In genomic region chr8:72577941-72578340, GRCm38 (mm10) we compare ENCODE assay signal across 21 mouse cellular contexts. TPM values are rescaled to one million over a fixed set of nuclear protein-coding genes. Genes with fewer than 3 reads are reported as not detected.
A peak's percentile ranks its signal among the peaks of the same experiment; 100 is the strongest.
DNase-seq lines count a peak whose midpoint lies in the region; ATAC-seq and TF ChIP-seq lines count a peak whose summit lies in the region.
"Had no signal": no experiment of that assay in that cellular context is flagged by ENCODE, and none has a peak within 500 bp of the region (broad histone marks: within the 10 kb centered on the region; RNA-seq: fewer than 3 reads in every experiment).

No protein-coding gene starts in this region.

- no peak for TF ChIP-seq POLR2A in lung, adult 2 months (IDR thresholded peaks at IDR 0.05; ENCODE audit: borderline replicate concordance, extremely low read depth, low read depth, low read length)

- DNase-seq in heart, adult 11 months: peak; percentile 94
- no peak for DNase-seq in heart, postnatal 25 days (ENCODE audit: low spot score)
- DNase-seq in lung, postnatal 0 days (ENCODE audit: low spot score): peak; percentile 48
- no peak for DNase-seq in lung, adult 2 months
- peak; percentile 86 for DNase-seq in skeletal muscle tissue, adult 2 months (ENCODE audit: low read depth, low spot score)
- DNase-seq in thymus, postnatal 4 days: no peak
- DNase-seq: adrenal gland, postnatal 25 days; B cell, adult 2 months; cerebellum, adult 2 months; liver, embryonic 13.5 days; retina, postnatal 1 day; right cerebral cortex, postnatal 4 days had no signal

- WGBS in lung, postnatal 0 days: 50% methylated on average over 1 of the region's 1 CpGs
- 40% methylated on average over 1 of the region's 1 CpGs for WGBS in lung, adult 2 months
- WGBS in heart, embryonic 14.5 days: 37% methylated on average over 1 of the region's 1 CpGs

- H3K9me3 ChIP-seq in lung, postnatal 0 days (ENCODE audit: low read length): no peaks in the 10 kb centered on the region
- no peaks in the 10 kb centered on the region for H3K9me3 ChIP-seq in heart, embryonic 14.5 days (ENCODE audit: control insufficient read depth, low read length)
- H3K9me3 ChIP-seq: embryonic facial prominence, embryonic 12.5 days; forebrain, embryonic 10.5 days; hindbrain, embryonic 15.5 days; liver, embryonic 13.5 days; midbrain, embryonic 13.5 days had no signal

- no peak overlapping the region for H3K27ac ChIP-seq in lung, postnatal 0 days (ENCODE audit: low read length)
- H3K27ac ChIP-seq in heart, embryonic 14.5 days (replicated peaks in 1 of 2; ENCODE audit: control insufficient read depth in 1 of 2, insufficient read depth in 1 of 2, low read depth in 2 of 2, low read length in 2 of 2): peak overlapping the region; percentile 72 to 83
- H3K27ac ChIP-seq: embryonic facial prominence, embryonic 12.5 days; forebrain, embryonic 10.5 days; hindbrain, embryonic 15.5 days; kidney, postnatal 0 days; left cerebral cortex, adult 2 months; liver, embryonic 13.5 days; macrophage; midbrain, embryonic 13.5 days had no signal

- intact Hi-C loops in heart, postnatal 25 days (cut with DNase I): no loop called here

- no peaks in the 10 kb centered on the region for H3K36me3 ChIP-seq in lung, postnatal 0 days (ENCODE audit: insufficient read depth, low read length)
- H3K36me3 ChIP-seq in heart, embryonic 14.5 days (ENCODE audit: control insufficient read depth, insufficient read depth, low read length): peaks cover 26% of the 10 kb centered on the region
- H3K36me3 ChIP-seq: embryonic facial prominence, embryonic 12.5 days; forebrain, embryonic 10.5 days; liver, embryonic 13.5 days had no signal

- TF ChIP-seq CTCF in lung, postnatal 0 days (IDR thresholded peaks at IDR 0.05): no peak
- TF ChIP-seq CTCF in lung, adult 2 months (IDR thresholded peaks at IDR 0.05; ENCODE audit: insufficient read depth, low read length): no peak

- no peak overlapping the region for H3K9ac ChIP-seq in lung, postnatal 0 days (replicated peaks; ENCODE audit: low read depth)
- peak overlapping the region; percentile 59; the same call in 1 of the 2 replicates for H3K9ac ChIP-seq in heart, embryonic 14.5 days (ENCODE audit: low read length)
- H3K9ac ChIP-seq: embryonic facial prominence, embryonic 12.5 days; hindbrain, embryonic 15.5 days; liver, embryonic 13.5 days; midbrain, embryonic 13.5 days had no signal

- ATAC-seq in lung, postnatal 0 days: peak; percentile 59
- ATAC-seq in heart, embryonic 14.5 days (ENCODE audit: insufficient number of reproducible peaks, insufficient read depth, low FRiP score, low read depth): peak; percentile 69; the same call in 1 of the 2 replicates
- ATAC-seq: intestine, embryonic 16.5 days; midbrain, embryonic 13.5 days had no signal

- no peaks in the 10 kb centered on the region for H3K27me3 ChIP-seq in lung, postnatal 0 days (replicated peaks; ENCODE audit: insufficient read depth, low read length)
- no peaks in the 10 kb centered on the region for H3K27me3 ChIP-seq in heart, embryonic 14.5 days (ENCODE audit: control insufficient read depth, insufficient read depth, low read length)
- H3K27me3 ChIP-seq: embryonic facial prominence, embryonic 12.5 days; hindbrain, embryonic 15.5 days; midbrain, embryonic 13.5 days had no signal

- no peak overlapping the region for H3K4me3 ChIP-seq in lung, postnatal 0 days (ENCODE audit: low read depth, low read length)
- no peak overlapping the region for H3K4me3 ChIP-seq in lung, adult 2 months (replicated peaks; ENCODE audit: extremely low read depth, low read depth, low read length)
- H3K4me3 ChIP-seq in heart, embryonic 14.5 days (ENCODE audit: control insufficient read depth in 1 of 2, insufficient read depth in 1 of 2, low read depth in 1 of 2, low read length in 2 of 2): no peak overlapping the region
- H3K4me3 ChIP-seq: embryonic facial prominence, embryonic 12.5 days; forebrain, embryonic 10.5 days; hindbrain, embryonic 15.5 days; left cerebral cortex, adult 2 months; liver, embryonic 13.5 days; midbrain, embryonic 13.5 days had no signal

- H3K4me1 ChIP-seq in lung, postnatal 0 days (ENCODE audit: insufficient read depth, low read depth, low read length): no peaks in the 10 kb centered on the region; the same call in 1 of the 2 replicates
- H3K4me1 ChIP-seq in lung, adult 2 months (ENCODE audit: control insufficient read depth, insufficient read depth, low read length): no peaks in the 10 kb centered on the region
- H3K4me1 ChIP-seq in heart, embryonic 14.5 days (ENCODE audit: control insufficient read depth in 2 of 2, insufficient read depth in 2 of 2, low read length in 2 of 2): peaks cover 9 to 30% of the 10 kb centered on the region in 2 experiments
- H3K4me1 ChIP-seq: embryonic facial prominence, embryonic 12.5 days had no signal

- no peak overlapping the region for H3K4me2 ChIP-seq in lung, postnatal 0 days (replicated peaks; ENCODE audit: low read depth, low read length)
- H3K4me2 ChIP-seq in heart, embryonic 14.5 days (ENCODE audit: low read length): peak overlapping the region; percentile 42
- H3K4me2 ChIP-seq: embryonic facial prominence, embryonic 12.5 days; hindbrain, embryonic 15.5 days; liver, embryonic 13.5 days; midbrain, embryonic 13.5 days had no signal

- no peak for TF ChIP-seq EP300 in lung, postnatal 0 days (IDR thresholded peaks at IDR 0.05)

RNA-seq across cellular contexts. Expression of gene Tmem38a, which starts 6.1 kb away (rescaled TPM):
- 100 to 1,000 TPM; 453 to 459 TPM for total RNA-seq in heart, postnatal 25 days (2021)
- 17.3 and 19.1 TPM in 2 replicates for polyA plus RNA-seq in lung, postnatal 0 days (2015; fragmentation: Nextera tagmentation; extraction: Ambion mirVana)
- 39.3 and 101 TPM in 2 replicates for polyA plus RNA-seq in lung, adult 2 months (2012; rRNA removed)
- polyA plus RNA-seq in heart, embryonic 14.5 days (2014; fragmentation: Nextera tagmentation; extraction: Ambion mirVana): 97.0 and 98.3 TPM in 2 replicates

RNA-seq across cellular contexts. Expression of gene Smim7, which starts 7.1 kb away (rescaled TPM):
- total RNA-seq in heart, postnatal 25 days (2021): 100 to 1,000 TPM; 125 to 134 TPM
- 96.8 and 100 TPM in 2 replicates for polyA plus RNA-seq in lung, postnatal 0 days (2015; fragmentation: Nextera tagmentation; extraction: Ambion mirVana)
- 42.2 and 48.3 TPM in 2 replicates for polyA plus RNA-seq in lung, adult 2 months (2012; rRNA removed)
- polyA plus RNA-seq in heart, embryonic 14.5 days (2014; fragmentation: Nextera tagmentation; extraction: Ambion mirVana): 122 and 126 TPM in 2 replicates

RNA-seq across cellular contexts. Expression of gene Med26, which starts 29.9 kb away (rescaled TPM):
- total RNA-seq in heart, postnatal 25 days (2021): 1 to 10 TPM; 7.7 to 9.1 TPM
- polyA plus RNA-seq in lung, postnatal 0 days (2015; fragmentation: Nextera tagmentation; extraction: Ambion mirVana): 9.5 and 9.6 TPM in 2 replicates
- 10.0 and 14.3 TPM in 2 replicates for polyA plus RNA-seq in lung, adult 2 months (2012; rRNA removed)
- polyA plus RNA-seq in heart, embryonic 14.5 days (2014; fragmentation: Nextera tagmentation; extraction: Ambion mirVana): 7.3 and 7.8 TPM in 2 replicates

Comparison
In these comparisons a context has a peak if more than half of its experiments do, and no peak if none do; other contexts are left out.
1. DNase-seq: peak in heart, adult 11 months (single experiment), lung, postnatal 0 days (single experiment) and skeletal muscle tissue, adult 2 months (single experiment); none in heart, postnatal 25 days (single experiment), lung, adult 2 months (single experiment) and thymus, postnatal 4 days (single experiment).